Mouse (Mus musculus) cortical plate, adult 2 months (tissue): ENCODE measurements around the gene Lhx5.

Experiments
- CTCF ChIP-seq: fragments of 200-500 bp; IDR thresholded peaks from 2 replicates; pipeline ENCODE4 v1.5.1; 2011; ENCODE audit warnings: mild to moderate bottlenecking, control low read depth, low read length; ENCODE audit not compliant: insufficient read depth; ENCODE audit errors: extremely low read depth
- POLR2A ChIP-seq: fragments of 200-500 bp; IDR thresholded peaks from 2 replicates; pipeline ENCODE4 v1.6.1; 2011; ENCODE audit warnings: mild to moderate bottlenecking, low read length, control low read depth; ENCODE audit not compliant: insufficient read depth; ENCODE audit errors: extremely low read depth

- TF ChIP-seq POLR2A (no peak), CTCF (no peak)
Observed at GRCm38 (mm10) chr5:120424657-120425056, 6.8 kb upstream of the Lhx5 start.
